Mouse (Mus musculus): ENCODE results near the gene Usp37.
A peak's percentile ranks its signal among the peaks of the same experiment; 100 is the strongest.

The Usp37 gene

GRCm38 (mm10) chr1:74460273-74460672, 83.8 kb downstream of the Usp37 start:
- DNase-seq, result peak; percentile 58 to 74

- DNase-seq, result peak in 1 of 2 experiments; percentile 25
These were observed 91.5 kb downstream of the Usp37 start for GRCm38 (mm10) chr1:74452611-74453045.

GRCm38 (mm10) chr1:74444538-74444937, 99.5 kb downstream of the Usp37 start:
- no peak for DNase-seq

- no peak for DNase-seq
These were observed 104.8 kb downstream of the Usp37 start for GRCm38 (mm10) chr1:74439166-74439876.

- no peak for DNase-seq
These were observed 106.2 kb downstream of the Usp37 start for GRCm38 (mm10) chr1:74437702-74438427.

- DNase-seq, result no peak
These were observed 108.5 kb downstream of the Usp37 start for GRCm38 (mm10) chr1:74435563-74435962.

GRCm38 (mm10) chr1:74434596-74434995, 109.5 kb downstream of the Usp37 start:
- DNase-seq, result no peak

GRCm38 (mm10) chr1:74433220-74433619, 110.9 kb downstream of the Usp37 start:
- no peak for DNase-seq

- DNase-seq, result no peak
These were observed 118.2 kb downstream of the Usp37 start for GRCm38 (mm10) chr1:74425845-74426244.

GRCm38 (mm10) chr1:74423147-74423546, 120.9 kb downstream of the Usp37 start:
- DNase-seq, result no peak

GRCm38 (mm10) chr1:74419440-74419794, 124.7 kb downstream of the Usp37 start:
- no peak for DNase-seq

- peak; percentile 27 to 53 for DNase-seq
These were observed 125.2 kb downstream of the Usp37 start for GRCm38 (mm10) chr1:74418747-74419439.

- DNase-seq, result peak in 1 of 2 experiments; percentile 41
These were observed 128.9 kb downstream of the Usp37 start for GRCm38 (mm10) chr1:74415143-74415542.

GRCm38 (mm10) chr1:74412711-74413110, 131.4 kb downstream of the Usp37 start:
- no peak for DNase-seq

GRCm38 (mm10) chr1:74411753-74412325, 132.2 kb downstream of the Usp37 start:
- DNase-seq, result no peak

- DNase-seq, result no peak
These were observed 135.2 kb downstream of the Usp37 start, which contains the start of gene Vil1 for GRCm38 (mm10) chr1:74408589-74409504. TSS of gene Vil1 (plus strand) at chr1:74409376.

- DNase-seq, result no peak
These were observed 139.9 kb downstream of the Usp37 start for GRCm38 (mm10) chr1:74404206-74404605.

GRCm38 (mm10) chr1:74401015-74401702, 142.9 kb downstream of the Usp37 start:
- no peak for DNase-seq

GRCm38 (mm10) chr1:74400531-74400930, 143.6 kb downstream of the Usp37 start:
- DNase-seq, result no peak

GRCm38 (mm10) chr1:74397919-74398451, 146.1 kb downstream of the Usp37 start:
- DNase-seq, result peak; percentile 75 to 84

GRCm38 (mm10) chr1:74397268-74397918, 146.7 kb downstream of the Usp37 start:
- peak; percentile 94 to 95 for DNase-seq

Data from cerebellum, postnatal 14 days (tissue).